Mouse (Mus musculus) lung, adult 18-20 months (tissue): ENCODE results near the gene Icos.

ENCODE experiments used
- DNase-seq, 2 experiments: peaks; one replicate each; pipeline ENCODE4 v3.0.0; 2022; ENCODE audit warnings: mixed read lengths in 2 of 2

The Icos gene

DNA sequence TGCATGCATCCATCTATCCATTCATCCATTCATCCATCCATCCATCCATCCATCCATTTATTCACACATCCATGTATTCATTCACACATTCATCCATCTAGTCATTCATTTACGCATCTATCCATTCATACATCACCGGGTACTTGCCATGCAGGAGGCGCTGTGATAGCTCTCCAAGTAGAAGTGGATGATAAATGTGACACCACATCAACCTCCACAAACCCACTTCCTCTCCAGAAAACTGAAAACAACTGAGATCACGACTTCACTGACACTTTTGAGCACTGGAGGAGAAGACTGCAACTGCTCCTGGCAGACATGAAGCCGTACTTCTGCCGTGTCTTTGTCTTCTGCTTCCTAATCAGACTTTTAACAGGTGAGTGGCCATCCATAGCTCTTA, at the start of gene Icos:
Gene Icos (plus strand): TSS at position 287 of the 400 bp plus-strand sequence.
- DNase-seq: no peak

DNA sequence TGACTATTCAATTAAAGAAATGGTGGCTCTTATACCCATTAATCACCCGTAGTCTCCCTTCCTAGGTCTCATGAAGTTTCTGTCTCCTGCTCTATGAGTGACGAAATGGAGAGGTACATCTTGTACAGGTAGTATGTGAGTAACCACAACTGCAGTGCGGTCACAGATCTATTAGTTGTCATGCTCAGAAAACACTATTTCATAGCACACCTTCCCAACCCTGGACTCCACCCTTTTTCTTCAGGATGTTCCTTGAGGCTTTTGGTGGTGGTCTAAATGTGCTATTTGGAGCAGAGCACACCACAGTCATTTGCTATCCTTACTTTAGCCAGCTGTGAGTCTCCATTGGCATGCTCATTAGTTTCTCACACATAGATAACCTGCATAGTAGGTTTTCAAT, 48.7 kb upstream of the Icos start:
- no peak for DNase-seq

DNA sequence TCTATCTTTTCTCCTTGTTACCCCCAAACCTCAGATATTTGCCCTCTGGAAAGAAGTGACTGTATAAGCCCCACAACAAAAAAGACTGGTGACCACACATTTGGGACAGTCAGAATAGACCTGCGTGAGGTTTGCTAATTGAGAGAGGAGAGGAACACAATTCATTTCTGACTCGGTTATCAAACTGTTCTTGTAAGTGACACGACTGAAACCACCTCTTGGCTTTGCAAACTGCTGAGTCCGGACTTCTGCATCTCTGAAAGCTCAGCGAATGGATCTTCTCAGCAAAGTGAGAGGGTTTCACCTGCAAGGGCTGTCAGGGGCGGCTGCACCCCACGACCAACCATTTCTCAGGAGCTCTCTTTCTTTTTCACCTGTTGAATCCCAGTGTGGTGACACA, 47.3 kb upstream of the Icos start:
- DNase-seq: no peak

DNA sequence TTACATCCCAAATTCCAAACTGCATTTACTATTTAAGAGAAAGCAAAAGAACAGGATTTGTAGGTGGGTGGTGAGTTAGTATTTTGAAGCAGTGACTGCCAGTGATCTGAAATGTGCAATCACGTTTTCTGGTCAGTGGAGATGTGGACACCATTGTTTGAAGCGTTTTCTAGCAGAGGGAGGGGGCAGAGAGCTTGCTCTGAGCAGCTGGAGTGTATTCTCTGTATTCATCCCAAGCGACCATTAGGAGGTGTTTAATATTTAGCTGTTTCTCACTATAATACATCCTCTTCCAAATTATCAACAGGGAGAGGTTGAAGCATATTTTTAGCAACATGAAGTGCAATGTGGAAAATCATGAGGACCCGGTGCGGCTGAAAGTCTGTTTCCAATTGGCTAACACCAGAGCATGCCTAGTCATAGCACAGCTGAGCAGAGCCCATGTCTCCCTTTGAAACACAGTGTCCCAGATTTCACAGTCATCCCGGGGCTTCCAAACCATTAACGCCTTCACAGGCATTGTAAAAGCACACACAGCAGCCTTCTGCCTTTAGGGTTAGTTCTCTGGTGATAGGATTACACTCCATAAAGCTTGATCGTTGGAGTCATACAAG, 41.7 kb upstream of the Icos start:
- no peak for DNase-seq

DNA sequence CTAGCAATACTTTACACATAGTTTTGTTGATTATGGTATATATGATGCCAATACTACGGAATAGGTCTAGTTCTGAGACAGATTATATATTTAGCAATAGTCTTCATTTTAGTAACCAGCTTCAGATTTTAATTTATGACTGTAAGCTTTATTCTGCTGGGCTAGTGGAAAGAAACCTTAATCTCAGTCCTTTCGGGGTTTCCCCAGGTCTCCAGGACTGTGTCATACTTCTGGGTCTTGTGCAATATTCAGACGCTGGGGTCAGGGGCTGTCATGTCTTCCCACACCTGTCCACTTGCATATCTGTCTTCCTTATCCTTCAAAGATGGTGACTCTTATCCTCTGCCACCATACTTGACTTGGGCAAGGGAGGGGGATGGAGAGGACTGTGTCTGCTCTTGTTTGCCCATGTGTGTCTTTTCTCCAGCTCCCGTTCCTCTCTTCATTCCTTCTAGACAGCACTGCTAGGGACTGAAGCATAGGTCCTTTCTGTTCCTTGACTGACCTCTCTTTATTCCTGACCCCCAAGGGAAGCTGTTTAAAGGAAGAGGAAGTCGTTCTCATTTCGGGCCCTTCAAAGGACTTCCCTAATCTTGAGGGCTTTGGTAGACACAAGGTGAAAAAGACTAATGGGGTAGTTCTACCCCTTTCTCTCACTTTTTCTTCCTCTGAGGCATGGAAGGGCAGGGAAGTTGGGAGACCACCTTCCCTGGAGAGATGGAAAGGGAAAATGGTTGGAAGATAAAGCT, 40.6 kb upstream of the Icos start:
- no peak for DNase-seq

DNA sequence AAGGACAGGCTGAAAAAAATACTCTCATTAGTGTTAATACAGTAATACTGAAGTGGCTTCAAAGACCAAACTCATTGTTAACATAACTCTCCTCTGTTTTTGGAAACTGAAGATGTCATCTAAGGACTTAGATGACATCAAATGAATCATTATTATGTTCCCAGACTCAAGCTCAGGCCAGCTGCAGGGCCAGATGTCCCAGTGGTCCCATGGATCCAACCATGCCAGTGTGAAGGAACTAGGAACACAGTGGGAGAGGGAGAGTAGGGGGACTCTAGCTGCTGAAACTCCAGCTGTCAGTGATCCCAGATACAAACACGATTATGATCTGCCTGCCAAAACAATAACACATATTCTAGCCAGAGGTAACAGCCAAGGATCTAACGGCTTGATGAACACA, 39.5 kb upstream of the Icos start:
- DNase-seq: no peak

DNA sequence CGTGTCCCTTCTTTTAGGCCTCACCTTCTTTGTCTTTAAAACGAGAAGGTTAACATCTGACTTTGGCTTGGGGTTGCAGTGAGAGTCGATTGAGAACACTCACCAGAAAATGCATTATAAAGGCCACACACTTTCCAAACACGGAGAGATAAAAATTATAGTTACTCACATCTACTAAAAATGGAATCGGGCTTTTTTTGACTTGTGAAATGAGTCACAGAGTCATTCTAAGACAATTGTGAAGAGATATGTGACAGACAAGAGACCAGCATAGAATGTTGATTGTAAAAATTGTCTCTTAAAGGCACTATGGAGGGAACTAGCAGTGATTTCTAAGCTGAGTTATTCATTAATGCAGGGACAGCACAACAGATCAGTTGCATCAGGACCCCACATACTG, 38.8 kb upstream of the Icos start:
- no peak for DNase-seq

DNA sequence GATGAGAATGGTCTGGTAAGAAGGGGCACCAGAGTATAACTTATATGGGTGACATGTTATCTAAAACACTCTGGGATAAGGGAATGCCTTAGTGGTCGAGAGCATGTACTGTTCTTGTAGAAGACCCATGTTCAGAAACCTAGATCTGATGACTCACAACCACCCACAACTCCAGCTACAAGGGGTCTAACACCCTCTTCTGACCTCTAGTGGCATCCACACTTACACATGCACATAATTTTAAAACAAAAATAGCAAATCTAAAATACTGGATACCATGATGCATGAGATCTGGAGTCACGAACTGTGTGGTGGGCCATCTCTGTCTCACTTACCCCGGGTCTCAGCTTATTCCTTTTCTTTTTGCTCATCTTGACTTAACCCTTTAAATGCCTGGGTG, 37.7 kb upstream of the Icos start:
- no peak for DNase-seq

DNA sequence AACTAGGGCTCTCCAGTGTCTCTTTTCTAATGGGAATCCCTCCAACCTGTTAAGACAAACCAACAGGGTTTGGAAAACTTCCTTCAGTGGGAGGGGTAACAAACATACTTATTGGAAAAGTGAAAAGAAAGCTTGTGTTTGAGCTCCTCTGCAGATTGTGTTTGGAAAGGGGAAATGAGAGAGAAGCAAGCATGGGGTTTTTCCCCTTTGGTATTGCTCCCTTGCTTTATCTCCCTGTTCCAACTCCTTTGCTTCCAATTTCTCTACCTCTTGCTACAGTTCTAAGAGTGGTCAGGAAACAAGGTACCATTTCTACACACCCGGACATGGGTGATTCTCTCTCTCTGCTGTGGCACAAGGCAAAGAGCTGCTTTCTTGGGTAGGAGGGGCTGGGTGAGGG, 37.1 kb upstream of the Icos start:
- DNase-seq: no peak

DNA sequence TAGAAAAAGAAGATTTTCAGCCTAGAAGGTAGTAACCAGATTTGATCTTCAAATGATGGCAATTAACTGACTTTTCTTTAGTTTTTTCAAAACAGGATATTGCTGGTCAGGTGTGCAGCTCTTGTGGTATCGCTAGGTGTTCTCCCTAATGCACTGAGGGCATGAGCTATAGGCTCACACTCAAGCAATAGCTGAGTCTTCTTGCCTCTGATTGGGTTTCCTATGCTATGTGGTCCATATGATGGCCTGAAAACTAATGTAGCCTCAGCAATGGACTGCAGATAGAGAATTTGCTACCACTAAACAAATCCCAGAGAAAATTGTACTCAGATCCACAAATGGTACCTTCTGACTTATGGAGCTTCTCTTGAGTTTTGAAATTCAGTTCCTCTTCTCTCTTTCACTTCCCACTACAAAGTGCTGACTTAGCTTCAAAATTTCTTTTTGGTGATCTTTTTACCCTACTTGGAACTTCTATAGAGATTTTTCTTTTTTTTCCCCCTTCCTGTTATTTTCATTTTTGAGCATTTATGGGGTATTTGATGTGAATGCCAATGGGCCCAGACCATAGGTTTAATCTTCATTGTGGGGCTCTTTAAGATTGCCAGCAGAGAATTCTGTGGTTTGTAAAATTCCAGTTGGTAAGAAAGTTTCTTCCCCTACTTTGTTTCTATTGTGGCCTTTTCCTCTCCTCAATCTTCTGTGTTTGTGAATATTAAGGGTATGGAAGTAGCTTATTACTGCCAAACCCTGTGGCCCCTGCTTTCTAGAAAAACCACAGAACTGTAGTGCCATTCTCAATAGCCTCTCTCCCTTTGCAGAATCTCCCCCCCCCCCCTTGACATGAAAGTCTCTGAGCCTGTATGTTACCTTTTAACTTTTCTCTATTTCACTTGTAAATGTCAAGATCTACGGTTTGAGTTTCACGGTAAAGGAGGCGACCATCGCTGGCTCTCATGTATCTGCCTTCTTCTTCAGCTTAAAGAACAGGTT, 36.4 kb upstream of the Icos start:
- DNase-seq: no peak

DNA sequence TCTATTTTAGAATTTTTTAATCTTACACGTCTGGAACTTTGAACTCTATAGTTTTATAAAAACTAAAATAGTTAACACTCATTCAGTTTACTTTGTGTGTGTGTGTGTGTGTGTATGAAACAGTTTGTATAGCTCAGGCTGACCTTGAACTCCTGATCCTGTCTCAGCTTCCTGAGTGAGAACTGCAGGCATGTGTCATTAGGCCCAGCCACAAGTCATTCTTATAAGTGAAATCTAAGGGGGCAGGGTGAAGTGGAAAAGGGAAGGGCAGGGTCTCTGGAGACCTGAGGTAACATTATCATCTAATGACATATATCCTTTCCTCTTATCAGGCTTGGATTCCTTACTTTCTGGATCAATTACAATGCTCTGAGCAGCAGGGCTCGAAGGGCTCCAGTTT, 34.8 kb upstream of the Icos start:
- DNase-seq: no peak

DNA sequence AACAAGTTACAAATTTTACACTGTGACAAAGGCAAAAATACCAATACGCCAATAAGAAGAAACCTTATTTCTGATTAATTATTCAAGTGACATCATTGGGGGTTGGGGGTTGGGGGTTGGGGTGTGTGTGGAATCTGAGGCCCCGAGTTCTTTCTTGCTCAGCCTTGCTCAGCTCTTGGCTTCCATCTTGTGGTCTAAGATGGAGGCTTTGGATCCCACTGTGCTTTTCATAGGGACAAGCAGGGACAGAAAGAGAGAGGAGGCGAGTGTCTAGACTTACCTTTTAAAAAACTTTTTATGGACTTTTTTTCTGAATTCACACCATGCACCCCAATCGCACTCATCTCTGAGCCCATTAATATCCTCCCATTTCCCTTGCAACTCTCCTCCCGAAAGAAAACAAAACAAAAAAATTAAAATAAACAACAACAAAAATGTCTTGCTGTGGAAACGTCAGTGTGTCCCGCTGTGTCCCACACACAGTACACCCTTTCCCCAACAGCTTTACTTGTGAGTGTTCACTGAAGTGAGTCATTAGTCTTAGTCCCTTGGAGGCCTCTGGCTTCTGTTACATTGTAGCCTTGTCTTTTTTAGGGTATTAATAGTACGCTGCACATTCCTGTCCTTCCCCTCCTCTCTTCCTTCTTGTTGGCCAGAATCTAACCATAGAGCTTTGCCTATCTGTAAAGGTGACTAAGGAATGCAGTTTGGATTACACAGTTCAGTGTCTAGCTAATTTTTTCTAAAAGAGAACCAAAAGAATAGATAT, 31.9 kb upstream of the Icos start:
- DNase-seq: no peak

DNA sequence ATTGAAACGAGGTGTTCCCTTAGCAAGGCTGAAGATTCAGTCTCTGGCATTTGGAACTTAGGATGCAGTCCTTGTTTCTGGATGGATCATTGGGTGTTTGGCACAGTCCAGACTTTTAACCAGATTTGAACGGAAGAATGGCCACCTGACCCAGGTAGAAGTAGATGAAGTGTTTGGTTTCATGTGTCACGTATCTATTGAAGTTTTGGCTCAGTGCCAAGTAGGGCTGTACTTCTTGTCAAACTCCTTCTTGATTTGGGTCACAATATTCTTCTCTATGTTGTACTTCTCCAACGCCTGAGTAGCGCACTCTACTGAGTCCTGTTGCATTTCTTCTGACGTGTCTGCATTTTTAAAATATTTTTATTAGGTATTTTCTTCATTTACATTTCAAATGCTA, 29.6 kb upstream of the Icos start:
- no peak for DNase-seq

DNA sequence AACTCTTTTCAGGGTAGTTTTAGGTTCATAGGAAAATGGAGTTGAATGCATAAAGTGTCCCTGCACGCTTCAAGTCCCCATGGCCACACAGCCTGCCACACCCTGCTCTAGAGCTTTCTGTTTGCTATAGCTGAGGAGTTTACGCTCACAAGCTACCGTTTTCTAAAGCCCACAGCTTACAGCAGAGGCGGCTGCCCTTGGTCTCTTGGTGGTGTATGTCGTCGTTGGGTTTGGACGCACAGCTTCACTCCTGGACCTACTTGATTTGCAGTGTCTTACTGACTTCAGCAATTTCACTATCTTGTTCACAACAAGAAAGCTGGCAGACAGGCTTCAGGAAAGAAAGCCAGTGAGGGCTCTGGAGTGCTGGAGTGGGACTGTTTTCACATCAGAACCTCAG, 24.8 kb upstream of the Icos start:
- DNase-seq: no peak

DNA sequence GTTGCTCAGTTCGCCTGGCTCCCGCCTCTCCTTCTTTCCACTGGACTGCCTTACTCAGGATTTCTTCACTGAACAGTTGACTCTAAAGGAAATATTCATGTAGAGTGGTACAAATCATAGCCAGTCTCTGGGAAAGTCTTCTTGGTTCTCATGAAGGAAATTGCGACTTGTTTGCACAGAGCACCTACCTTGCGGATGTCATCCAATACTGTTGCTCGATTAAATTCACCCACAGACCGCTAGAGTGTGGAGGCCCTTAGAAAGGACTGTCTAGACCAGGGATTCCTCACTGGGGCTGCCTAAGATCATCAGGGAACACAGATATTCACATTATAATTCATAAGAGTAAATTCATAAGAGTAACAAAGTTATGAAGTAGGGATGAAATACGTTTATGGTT, 24.0 kb upstream of the Icos start:
- DNase-seq: no peak

DNA sequence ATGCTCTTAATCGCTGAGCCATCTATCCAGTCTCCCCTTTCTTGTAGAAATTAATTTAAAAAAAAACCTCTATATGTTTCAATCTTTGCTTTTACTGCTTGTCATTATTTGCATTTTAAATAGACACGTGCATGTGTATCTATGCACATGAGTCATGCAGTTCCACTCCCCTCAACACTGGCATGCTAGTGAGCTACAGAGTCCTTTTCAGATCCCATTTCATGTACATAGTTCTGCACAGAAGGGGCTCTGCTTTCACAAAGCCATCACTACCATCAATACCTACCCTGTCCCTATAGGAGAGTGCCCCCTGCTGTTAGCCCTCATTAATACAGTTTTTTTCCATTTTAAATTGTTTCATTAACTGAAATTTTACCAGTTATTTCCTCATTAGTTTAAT, 23.0 kb upstream of the Icos start:
- DNase-seq: no peak

DNA sequence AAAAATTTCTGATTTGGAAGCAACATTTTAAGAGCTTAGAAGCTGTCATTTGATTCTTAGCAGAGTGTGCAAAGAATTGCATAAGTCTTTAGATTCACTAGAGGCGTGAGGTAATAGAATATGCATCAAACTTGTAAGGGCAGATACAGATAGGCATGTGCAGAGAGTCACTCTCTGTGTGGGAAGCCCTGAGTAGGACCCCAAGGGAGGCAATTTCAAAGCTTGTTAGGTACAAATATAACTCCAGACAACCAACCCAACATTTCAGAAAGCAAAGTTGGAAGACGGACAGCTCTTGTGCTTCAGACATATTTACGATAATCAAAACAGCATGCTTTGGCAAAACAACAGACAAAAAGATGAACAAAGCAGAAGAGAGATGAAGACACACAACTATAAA, 22.5 kb upstream of the Icos start:
- no peak for DNase-seq

DNA sequence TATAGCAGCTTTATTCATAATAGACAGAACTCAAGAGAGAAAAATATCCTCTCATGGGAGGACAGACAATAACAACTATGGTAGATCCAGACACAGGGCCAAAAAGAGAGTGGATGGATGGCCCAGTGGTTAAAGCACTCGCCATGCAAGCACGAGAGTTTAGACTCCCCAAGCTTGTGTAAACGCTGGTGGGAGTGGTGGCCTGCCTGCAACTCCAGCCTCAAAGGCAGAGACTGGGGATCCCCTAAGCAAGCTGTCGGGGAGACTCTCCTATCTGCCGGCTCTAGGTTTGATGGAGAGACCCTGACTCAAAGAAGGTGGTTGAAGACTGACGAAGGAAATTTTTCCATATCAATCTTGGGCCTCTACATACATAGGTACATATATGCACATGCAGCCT, 21.5 kb upstream of the Icos start:
- no peak for DNase-seq

DNA sequence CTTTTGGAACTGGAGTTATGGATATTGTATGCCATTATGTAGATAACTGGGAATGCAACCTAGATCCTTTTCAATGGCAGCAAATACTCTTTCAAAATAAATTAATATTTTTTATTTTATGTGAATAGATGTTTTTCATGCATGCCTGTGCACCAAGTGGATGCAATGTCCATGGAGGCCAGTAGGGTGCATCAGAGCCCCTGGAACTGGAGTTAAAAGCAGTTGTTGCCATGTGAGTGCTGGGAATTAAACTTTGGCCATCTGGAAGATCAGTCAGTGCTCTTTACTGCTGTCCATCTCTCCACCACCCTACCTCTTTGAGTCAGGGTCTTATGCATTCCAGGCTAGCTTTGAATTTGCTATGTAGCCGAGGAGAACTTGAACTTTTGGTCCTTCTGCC, 19.4 kb upstream of the Icos start:
- DNase-seq: no peak

DNA sequence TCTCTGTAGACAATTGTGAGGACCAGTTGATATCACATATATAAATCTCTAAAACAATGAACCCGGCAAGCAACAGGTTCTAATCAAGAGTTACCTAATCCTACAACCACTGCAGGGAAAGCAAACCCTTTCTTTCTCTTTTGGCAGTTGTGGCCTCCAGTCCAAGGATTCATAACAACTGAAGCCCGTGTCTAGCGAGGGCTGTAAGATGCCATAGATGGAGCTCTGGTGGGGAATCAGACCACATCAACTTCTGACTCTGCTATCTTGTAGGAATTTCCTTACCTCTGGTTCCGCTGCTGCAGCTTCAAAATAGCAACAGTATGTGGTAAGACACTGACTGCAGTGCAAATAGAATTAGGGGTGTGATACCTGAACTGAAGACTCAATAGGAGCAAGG, 18.5 kb upstream of the Icos start:
- no peak for DNase-seq

DNA sequence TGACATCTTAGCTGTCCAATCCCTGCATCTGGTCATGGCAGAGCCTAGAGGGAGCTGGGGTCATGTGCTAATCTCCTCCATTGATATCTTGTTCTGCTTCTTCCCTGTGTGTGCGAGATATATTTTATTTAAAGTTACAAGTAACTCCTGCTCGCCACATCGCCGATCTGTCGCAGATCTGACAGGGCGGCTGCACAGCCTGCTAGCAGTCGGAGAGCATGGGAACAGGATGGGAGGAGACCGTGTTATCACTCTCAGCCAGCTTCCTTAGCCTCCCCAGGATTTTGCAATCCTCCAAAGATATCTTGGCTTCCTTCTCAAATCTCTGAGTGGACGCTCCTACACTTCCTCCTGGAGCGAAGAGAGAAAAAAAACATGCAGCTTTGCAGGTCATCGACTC, 17.3 kb upstream of the Icos start:
- peak; percentile 41 to 61 for DNase-seq

DNA sequence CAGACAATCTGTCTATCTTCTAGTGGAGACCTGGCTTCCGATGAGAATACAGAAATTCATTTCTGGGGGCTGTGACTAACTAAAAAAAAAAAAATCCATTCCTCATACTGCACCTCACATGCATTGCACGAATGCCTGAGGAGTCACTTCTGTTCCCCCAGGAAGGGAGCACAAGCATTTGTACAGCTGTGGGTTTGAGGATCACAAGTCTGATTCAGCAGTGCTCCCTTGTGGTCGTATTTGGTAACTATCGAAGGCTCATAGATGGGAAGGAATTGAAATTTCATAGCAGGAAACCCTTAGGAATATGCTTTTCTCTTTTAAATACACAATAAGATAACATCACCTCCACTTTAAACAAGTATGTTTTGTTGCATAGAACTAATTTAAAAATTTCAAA, 16.6 kb upstream of the Icos start:
- peak; percentile 29 to 58 for DNase-seq

DNA sequence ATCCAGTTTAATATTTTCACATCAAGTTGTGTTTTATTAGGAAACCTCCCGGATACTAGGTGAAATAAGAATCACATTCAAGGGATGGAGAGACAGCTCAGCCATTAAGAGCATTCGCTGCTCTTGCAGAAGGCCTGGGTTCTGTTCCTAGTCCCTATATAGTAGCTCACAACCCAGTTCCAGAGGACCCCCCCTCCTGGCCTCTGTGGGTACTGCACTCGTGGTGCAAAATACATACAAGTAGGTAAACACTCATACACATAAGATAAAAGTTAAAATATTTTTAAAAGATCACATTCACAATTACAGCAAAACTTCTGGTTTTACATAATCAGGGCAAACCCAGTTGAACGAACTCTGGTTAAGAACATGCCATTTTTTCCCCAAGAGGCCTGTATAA, 15.6 kb upstream of the Icos start:
- DNase-seq: no peak
